Mouse (Mus musculus): ENCODE data around the gene Lmbr1l. TPM values are rescaled to one million over a fixed set of nuclear protein-coding genes. Genes with fewer than 3 reads are reported as not detected.

The Lmbr1l gene
- total and polyA plus RNA-seq, 3 experiments = 7.0 to 17.3 TPM; not detected in 1

DNA sequence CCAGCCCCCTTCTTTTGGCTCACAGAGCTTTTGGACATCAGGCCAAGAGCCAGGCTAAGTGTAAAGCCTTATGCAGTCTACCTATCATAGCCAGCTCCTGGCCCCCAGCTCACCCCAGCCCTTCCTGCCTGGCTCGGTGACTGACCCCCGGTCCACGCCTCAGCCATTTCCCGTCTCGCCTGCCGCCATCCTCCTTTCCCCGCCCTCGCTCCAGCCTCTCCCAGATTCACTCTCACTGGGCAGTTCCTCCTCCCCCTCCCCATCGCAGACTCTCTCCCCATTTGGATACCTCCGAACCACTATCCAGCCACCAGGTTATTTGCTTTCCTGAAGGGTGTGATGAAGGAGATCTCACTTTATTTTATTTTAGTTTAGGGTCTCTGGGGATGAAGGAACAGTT, 20.5 kb downstream of the Lmbr1l start:
- Histone ChIP-seq H3K27ac (ENCODE audit: control insufficient read depth, low read depth, low read length) (no peak overlapping the region), H3K4me3 (ENCODE audit: control insufficient read depth in 1 of 2, insufficient read depth in 1 of 2, low read depth in 2 of 2, low read length in 2 of 2) (no peak overlapping the region), H3K4me1 (ENCODE audit: control insufficient read depth in 1 of 2, insufficient read depth in 2 of 2, low read length in 2 of 2) (no peaks in the 10 kb centered on the region), H3K79me2 (ENCODE audit: control insufficient read depth, insufficient read depth, low read length, poor library complexity) (no peaks in the 10 kb centered on the region), H3K36me3 (ENCODE audit: control insufficient read depth in 1 of 2, insufficient read depth in 2 of 2, low read length in 2 of 2) (no peaks in the 10 kb centered on the region), H3K9ac (ENCODE audit: control insufficient read depth, low read depth, low read length, poor library complexity, severe bottlenecking) (no peak overlapping the region), H3K9me3 (replicated peaks; ENCODE audit: insufficient read depth, low read length) (no peaks in the 10 kb centered on the region), H3K27me3 (ENCODE audit: control insufficient read depth in 1 of 2, insufficient read depth in 2 of 2, low read length in 2 of 2) (peaks cover 0 to 3% of the 10 kb centered on the region in 2 experiments; a peak in 2 of 4 replicates)
- TF ChIP-seq RCOR1 (IDR thresholded peaks at IDR 0.05; ENCODE audit: low read depth, low read length) = no peak
- no peak for TF ChIP-seq ZC3H11A (IDR thresholded peaks at IDR 0.05; ENCODE audit: low read depth, low read length)
- no peak for TF ChIP-seq POLR2AphosphoS2 (IDR thresholded peaks at IDR 0.05; ENCODE audit: low read length)
- no peak for DNase-seq (ENCODE audit: low read depth, low spot score)

DNA sequence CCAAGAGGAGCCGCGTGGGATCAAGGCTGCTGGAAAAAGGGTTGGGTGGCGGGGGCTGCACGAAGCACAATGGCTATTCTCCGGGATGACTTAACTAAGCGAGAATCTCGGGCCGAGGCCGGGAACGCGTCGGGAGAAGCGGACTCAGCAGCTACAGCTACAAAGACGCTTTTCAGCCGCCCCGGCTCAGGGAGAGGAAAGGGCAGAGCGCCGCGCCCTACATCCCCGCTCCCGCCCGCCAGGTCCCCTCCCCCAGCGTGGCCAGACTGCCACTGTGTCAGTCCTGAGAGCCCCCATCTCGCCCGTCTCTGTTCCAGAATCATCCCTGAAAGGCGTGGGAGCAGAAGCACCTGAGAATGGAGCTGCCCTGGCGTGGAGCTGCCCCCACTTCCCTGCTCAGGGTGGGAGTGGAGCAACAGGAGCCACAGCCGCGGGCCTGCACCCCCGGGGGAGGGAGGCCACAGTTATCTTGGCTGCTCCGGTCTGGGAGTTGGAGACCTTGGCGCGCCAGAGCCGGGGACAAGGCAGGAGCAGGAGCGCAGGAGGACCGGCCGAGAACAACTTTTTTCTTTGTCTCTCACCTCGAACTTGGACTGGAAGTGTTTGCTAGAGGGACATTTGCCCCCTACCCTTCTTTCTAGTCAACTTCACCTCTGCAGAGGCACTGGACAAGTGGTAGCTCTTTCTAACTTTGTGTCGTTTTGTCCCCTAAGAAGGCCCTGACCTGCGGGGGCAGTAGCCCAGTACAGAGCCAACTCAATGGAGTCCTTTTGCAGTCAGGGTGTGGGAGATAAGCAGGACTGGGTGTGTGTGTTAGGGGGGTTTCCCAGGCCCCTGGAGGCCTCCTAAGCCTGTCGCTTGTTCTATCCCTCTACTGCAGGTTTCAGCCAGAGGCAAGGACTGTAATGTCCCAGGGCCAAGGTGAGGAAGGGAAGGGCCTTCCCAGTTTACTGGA, 22.1 kb downstream of the Lmbr1l start:
- no peak overlapping the region for H3K9ac ChIP-seq (ENCODE audit: control insufficient read depth, low read depth, low read length, poor library complexity, severe bottlenecking)

DNA sequence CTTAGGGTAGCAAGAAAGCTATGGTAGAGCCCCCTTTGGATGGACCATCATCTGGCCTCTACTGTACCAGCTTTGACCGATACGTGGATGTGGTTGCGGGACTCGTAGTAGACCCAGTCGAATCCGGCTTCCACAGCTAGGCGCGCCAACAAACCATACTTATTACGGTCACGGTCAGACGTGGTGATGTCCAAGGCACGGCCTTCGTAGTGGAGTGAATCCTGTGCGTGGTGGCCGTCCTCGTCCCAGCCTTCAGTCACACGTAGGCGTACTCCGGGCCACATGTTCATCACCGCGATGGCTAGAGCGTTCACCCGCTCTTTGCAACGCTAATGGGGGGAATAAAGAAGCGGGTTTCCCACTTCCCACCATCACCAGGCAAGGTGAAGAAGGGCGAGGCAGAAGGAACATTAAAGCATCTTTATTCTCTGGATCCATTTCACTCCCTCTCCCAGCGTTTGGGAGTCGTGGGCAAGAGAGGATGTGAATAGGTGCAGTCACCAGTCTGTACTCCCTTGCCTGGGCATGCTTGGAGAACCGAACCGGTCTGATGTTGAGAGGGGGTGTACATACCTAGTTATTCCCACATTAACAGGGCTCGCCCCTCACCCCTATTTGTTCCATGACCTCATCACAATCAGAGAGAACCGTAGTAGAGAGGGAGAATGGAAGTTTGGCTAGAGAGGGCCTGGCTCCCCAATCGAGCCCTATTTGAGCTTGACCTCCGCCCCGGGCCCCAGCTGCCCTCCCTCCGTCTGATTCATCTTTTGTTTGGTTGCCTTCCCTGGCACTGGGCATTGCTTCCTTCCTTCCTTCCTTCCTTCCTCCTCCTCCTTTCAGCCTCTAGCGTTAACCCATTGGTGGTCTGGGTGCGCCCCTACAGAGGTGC, 23.0 kb downstream of the Lmbr1l start:
- no peak overlapping the region for H3K27ac ChIP-seq (ENCODE audit: control insufficient read depth, low read depth, low read length)
- H3K36me3 ChIP-seq (ENCODE audit: control insufficient read depth in 1 of 2, insufficient read depth in 2 of 2, low read length in 2 of 2) = peaks cover 0 to 4% of the 10 kb centered on the region in 2 experiments; a peak in 2 of 4 replicates
- H3K79me2 ChIP-seq (ENCODE audit: control insufficient read depth, insufficient read depth, low read length, poor library complexity) = no peaks in the 10 kb centered on the region
- H3K9me3 ChIP-seq (replicated peaks; ENCODE audit: insufficient read depth, low read length) = no peaks in the 10 kb centered on the region
- no peak overlapping the region for H3K4me3 ChIP-seq (ENCODE audit: control insufficient read depth in 1 of 2, insufficient read depth in 1 of 2, low read depth in 2 of 2, low read length in 2 of 2)
- no peak for TF ChIP-seq BHLHE40 (IDR thresholded peaks at IDR 0.05; ENCODE audit: borderline replicate concordance, low read depth, low read length)
- TF ChIP-seq POLR2AphosphoS5 (IDR thresholded peaks at IDR 0.05; ENCODE audit: borderline replicate concordance, low read depth, low read length) = no peak
- TF ChIP-seq RAD21 (IDR thresholded peaks at IDR 0.05; ENCODE audit: low read depth, low read length) = no peak
- H3K4me1 ChIP-seq (ENCODE audit: control insufficient read depth in 1 of 2, insufficient read depth in 2 of 2, low read length in 2 of 2) = peaks cover 0 to 7% of the 10 kb centered on the region in 2 experiments; a peak in 2 of 4 replicates
- no peak overlapping the region for H3K9ac ChIP-seq (ENCODE audit: control insufficient read depth, low read depth, low read length, poor library complexity, severe bottlenecking)
- no peak for DNase-seq (ENCODE audit: low read depth, low spot score)
- peaks cover 0 to 3% of the 10 kb centered on the region in 2 experiments; a peak in 2 of 4 replicates for H3K27me3 ChIP-seq (ENCODE audit: control insufficient read depth in 1 of 2, insufficient read depth in 2 of 2, low read length in 2 of 2)

More for the DNA sequence above, 22.1 kb downstream of the Lmbr1l start:
- Histone ChIP-seq H3K36me3 (ENCODE audit: control insufficient read depth in 1 of 2, insufficient read depth in 2 of 2, low read length in 2 of 2) (peaks cover 0 to 4% of the 10 kb centered on the region in 2 experiments; a peak in 2 of 4 replicates), H3K27me3 (ENCODE audit: control insufficient read depth in 1 of 2, insufficient read depth in 2 of 2, low read length in 2 of 2) (peaks cover 0 to 3% of the 10 kb centered on the region in 2 experiments; a peak in 2 of 4 replicates), H3K79me2 (ENCODE audit: control insufficient read depth, insufficient read depth, low read length, poor library complexity) (no peaks in the 10 kb centered on the region), H3K4me3 (ENCODE audit: control insufficient read depth in 1 of 2, insufficient read depth in 1 of 2, low read depth in 2 of 2, low read length in 2 of 2) (no peak overlapping the region), H3K9me3 (replicated peaks; ENCODE audit: insufficient read depth, low read length) (no peaks in the 10 kb centered on the region), H3K4me1 (ENCODE audit: control insufficient read depth in 1 of 2, insufficient read depth in 2 of 2, low read length in 2 of 2) (peaks cover 0 to 7% of the 10 kb centered on the region in 2 experiments; a peak in 2 of 4 replicates), H3K27ac (ENCODE audit: control insufficient read depth, low read depth, low read length) (no peak overlapping the region)
- no peak for DNase-seq (ENCODE audit: low read depth, low spot score)
- TF ChIP-seq MXI1 (IDR thresholded peaks at IDR 0.05; ENCODE audit: low read depth, low read length) (no peak), ETS1 (IDR thresholded peaks at IDR 0.05; ENCODE audit: low read depth, low read length) (no peak), SIN3A (IDR thresholded peaks at IDR 0.05; ENCODE audit: low read length) (no peak), USF2 (IDR thresholded peaks at IDR 0.05; ENCODE audit: borderline replicate concordance in 1 of 2, insufficient read depth in 1 of 2, low read depth in 1 of 2, low read length in 2 of 2) (no peak), ZNF384 (IDR thresholded peaks at IDR 0.05; ENCODE audit: low read depth, low read length) (no peak), MEF2A (IDR thresholded peaks at IDR 0.05; ENCODE audit: extremely low read depth, insufficient replicate concordance, low read depth, low read length, poor library complexity, severe bottlenecking) (no peak)

Measured in MEL (cell line).